Mouse (Mus musculus) hindbrain, embryonic 10.5 days (tissue): ENCODE measurements around the gene Tha1. TPM values are rescaled to one million over a fixed set of nuclear protein-coding genes. Genes with fewer than 3 reads are reported as not detected.
"Not testable (repeated sequence)": the region's sequence is repeated elsewhere in the genome, so short reads cannot be mapped to it uniquely, and the experiment has no call there.

ENCODE experiments used
- DNase-seq: peaks from one replicate; pipeline ENCODE4 v3.0.0-alpha.2; 2017; ENCODE audit warnings: low spot score
- H3K27ac ChIP-seq: fragments of 300-500 bp; sonication (generic); 2 replicates; pipeline ENCODE4 v1.5.1; 2016; ENCODE audit warnings: mild to moderate bottlenecking, moderate library complexity
- H3K27me3 ChIP-seq: fragments of 300-500 bp; sonication (generic); 2 replicates; pipeline ENCODE4 v1.6.1; 2016; ENCODE audit warnings: mild to moderate bottlenecking; ENCODE audit not compliant: poor library complexity, insufficient read depth, severe bottlenecking
- H3K36me3 ChIP-seq: fragments of 300-500 bp; sonication (generic); 2 replicates; pipeline ENCODE4 v1.6.1; 2016; ENCODE audit warnings: mild to moderate bottlenecking, moderate library complexity
- H3K4me1 ChIP-seq: fragments of 300-500 bp; sonication (generic); replicated peaks from 2 replicates; pipeline ENCODE4 v1.6.1; 2016; ENCODE audit warnings: mild to moderate bottlenecking
- H3K4me3 ChIP-seq: fragments of 300-500 bp; sonication (generic); 2 replicates; pipeline ENCODE4 v1.5.1; 2016; ENCODE audit warnings: mild to moderate bottlenecking, moderate library complexity
- H3K9me3 ChIP-seq: fragments of 300-500 bp; sonication (generic); 2 replicates; pipeline ENCODE4 v1.6.1; 2016; ENCODE audit warnings: mild to moderate bottlenecking, moderate library complexity
- WGBS: fragments of 180-500 bp; shearing (Covaris S2); methylation state at CpG from one replicate; pipeline ENCODE4 v1.1.7; 2016; 5-methylcytosine and 5-hydroxymethylcytosine counted together
- polyA plus RNA-seq: library from polyadenylated mRNA; unstranded; fragments of >200 nt; fragmentation: Nextera tagmentation; extraction: Ambion mirVana; gene quantifications from 2 replicates; pipeline ENCODE4 v1.2.1, GENCODE M21; 2016

Gene Tha1
- polyA plus RNA-seq, 1 experiment from 2014 or later, result 3.5 TPM

GRCm38 (mm10) chr11:117839021-117839420 lies 34.3 kb downstream of the Tha1 start:
- H3K27me3 ChIP-seq, result no peaks in the 10 kb centered on the region
- H3K4me1 ChIP-seq, result peaks cover 16% of the 10 kb centered on the region
- no peaks in the 10 kb centered on the region for H3K36me3 ChIP-seq
- no peak for DNase-seq
- WGBS, result 93% methylated on average over 1 of the region's 1 CpGs
- H3K9me3 ChIP-seq, result no peaks in the 10 kb centered on the region
- no peak overlapping the region for H3K27ac ChIP-seq
- H3K4me3 ChIP-seq, result no peak overlapping the region

GRCm38 (mm10) chr11:117838572-117838971 lies 34.7 kb downstream of the Tha1 start:
- Histone ChIP-seq H3K27me3 (no peaks in the 10 kb centered on the region), H3K4me3 (no peak overlapping the region), H3K9me3 (no peaks in the 10 kb centered on the region), H3K27ac (no peak overlapping the region), H3K4me1 (peaks cover 16% of the 10 kb centered on the region), H3K36me3 (no peaks in the 10 kb centered on the region)
- DNase-seq, result no peak
- WGBS, result 78% methylated on average over 2 of the region's 2 CpGs

- H3K4me1 ChIP-seq, result peaks cover 27% of the 10 kb centered on the region
- no peaks in the 10 kb centered on the region for H3K9me3 ChIP-seq
- 31% methylated on average over 13 of the region's 13 CpGs for WGBS
- no peaks in the 10 kb centered on the region for H3K27me3 ChIP-seq
- H3K27ac ChIP-seq, result no peak overlapping the region
- no peaks in the 10 kb centered on the region for H3K36me3 ChIP-seq
- no peak for DNase-seq
- H3K4me3 ChIP-seq, result peak overlapping the region; percentile 23
These were observed 37.0 kb downstream of the Tha1 start for GRCm38 (mm10) chr11:117836306-117836705.

GRCm38 (mm10) chr11:117834086-117834485 lies 39.2 kb downstream of the Tha1 start:
- Histone ChIP-seq H3K4me3 (no peak overlapping the region), H3K27me3 (no peaks in the 10 kb centered on the region), H3K9me3 (no peaks in the 10 kb centered on the region), H3K36me3 (no peaks in the 10 kb centered on the region), H3K4me1 (peaks cover 31% of the 10 kb centered on the region), H3K27ac (no peak overlapping the region)
- WGBS, result 90% methylated on average over 8 of the region's 8 CpGs
- DNase-seq, result no peak

- 81% methylated on average over 5 of the region's 6 CpGs for WGBS
- DNase-seq, H3K36me3 ChIP-seq, H3K9me3 ChIP-seq, H3K4me3 ChIP-seq, H3K27ac ChIP-seq, H3K27me3 ChIP-seq: not testable (repeated sequence)
- H3K4me1 ChIP-seq, result peaks cover 34% of the 10 kb centered on the region
These were observed 39.8 kb downstream of the Tha1 start for GRCm38 (mm10) chr11:117833509-117833908.

- no peaks in the 10 kb centered on the region for H3K27me3 ChIP-seq
- H3K4me3 ChIP-seq, result peak overlapping the region; percentile 56
- H3K27ac ChIP-seq, result peak overlapping the region; percentile 66
- no peaks in the 10 kb centered on the region for H3K36me3 ChIP-seq
- peaks cover 40% of the 10 kb centered on the region for H3K4me1 ChIP-seq
- peak; percentile 86 for DNase-seq
- no peaks in the 10 kb centered on the region for H3K9me3 ChIP-seq
- WGBS, result 17% methylated on average over 28 of the region's 28 CpGs
These were observed 41.0 kb downstream of the Tha1 start for GRCm38 (mm10) chr11:117832086-117832969.

- H3K9me3 ChIP-seq, result no peaks in the 10 kb centered on the region
- H3K27ac ChIP-seq, result no peak overlapping the region
- H3K4me1 ChIP-seq, result peaks cover 49% of the 10 kb centered on the region
- H3K27me3 ChIP-seq, result no peaks in the 10 kb centered on the region
- WGBS, result 85% methylated on average over 9 of the region's 9 CpGs
- no peak for DNase-seq
- no peak overlapping the region for H3K4me3 ChIP-seq
- H3K36me3 ChIP-seq, result no peaks in the 10 kb centered on the region
These were observed 42.9 kb downstream of the Tha1 start for GRCm38 (mm10) chr11:117830401-117830800.

GRCm38 (mm10) chr11:117829671-117830215 lies 43.5 kb downstream of the Tha1 start:
- Histone ChIP-seq H3K4me1 (peaks cover 56% of the 10 kb centered on the region), H3K27ac (no peak overlapping the region), H3K27me3 (no peaks in the 10 kb centered on the region), H3K36me3 (no peaks in the 10 kb centered on the region), H3K4me3 (no peak overlapping the region), H3K9me3 (no peaks in the 10 kb centered on the region)
- no peak for DNase-seq
- 82% methylated on average over 2 of the region's 2 CpGs for WGBS

GRCm38 (mm10) chr11:117828888-117829604 lies 44.2 kb downstream of the Tha1 start:
- 63% methylated on average over 9 of the region's 9 CpGs for WGBS
- Histone ChIP-seq H3K27ac (peak overlapping the region; percentile 13), H3K4me3 (no peak overlapping the region), H3K27me3 (no peaks in the 10 kb centered on the region), H3K36me3 (peaks cover 1% of the 10 kb centered on the region), H3K9me3 (no peaks in the 10 kb centered on the region), H3K4me1 (peaks cover 61% of the 10 kb centered on the region)
- no peak for DNase-seq

GRCm38 (mm10) chr11:117828149-117828887 lies 45.0 kb downstream of the Tha1 start:
- Histone ChIP-seq H3K4me3 (no peak overlapping the region), H3K36me3 (peaks cover 9% of the 10 kb centered on the region), H3K9me3 (no peaks in the 10 kb centered on the region), H3K27me3 (no peaks in the 10 kb centered on the region), H3K27ac (0 out of 2 replicates have a peak overlapping the region, but pooled peaks have one; percentile 13), H3K4me1 (peaks cover 65% of the 10 kb centered on the region)
- DNase-seq, result no peak
- WGBS, result 90% methylated on average over 18 of the region's 18 CpGs

- 63% methylated on average over 3 of the region's 3 CpGs for WGBS
- peaks cover 18% of the 10 kb centered on the region for H3K36me3 ChIP-seq
- H3K27ac ChIP-seq, result no peak overlapping the region
- no peaks in the 10 kb centered on the region for H3K27me3 ChIP-seq
- peaks cover 66% of the 10 kb centered on the region for H3K4me1 ChIP-seq
- H3K9me3 ChIP-seq, result no peaks in the 10 kb centered on the region
- DNase-seq, result no peak
- H3K4me3 ChIP-seq, result no peak overlapping the region
These were observed 45.9 kb downstream of the Tha1 start for GRCm38 (mm10) chr11:117827386-117827785.

GRCm38 (mm10) chr11:117826916-117827315 lies 46.4 kb downstream of the Tha1 start:
- WGBS, result 77% methylated on average over 8 of the region's 8 CpGs
- no peak overlapping the region for H3K27ac ChIP-seq
- peak overlapping the region; percentile 73; the same call in 1 of the 2 replicates for H3K4me3 ChIP-seq
- H3K27me3 ChIP-seq, result no peaks in the 10 kb centered on the region
- peaks cover 23% of the 10 kb centered on the region for H3K36me3 ChIP-seq
- DNase-seq, result no peak
- H3K4me1 ChIP-seq, result peaks cover 62% of the 10 kb centered on the region
- no peaks in the 10 kb centered on the region for H3K9me3 ChIP-seq
